Mouse (Mus musculus) forebrain, embryonic 12.5 days (tissue): ENCODE results near the gene Srsf4. TPM values are rescaled to one million over a fixed set of nuclear protein-coding genes. Genes with fewer than 3 reads are reported as not detected.

ENCODE experiments used
- ATAC-seq: fragments of 200-750 bp; cut with Nextera tagmentation; 2 replicates; pipeline ENCODE4 v1.8.0; 2017; ENCODE audit warnings: moderate TSS enrichment; ENCODE audit not compliant: low FRiP score
- H3K27ac ChIP-seq: fragments of 300-500 bp; sonication (generic); 2 replicates; pipeline ENCODE4 v1.5.1; 2016; ENCODE audit warnings: mild to moderate bottlenecking
- H3K27me3 ChIP-seq: fragments of 300-500 bp; sonication (generic); 2 replicates; pipeline ENCODE4 v1.6.1; 2016; ENCODE audit warnings: mild to moderate bottlenecking
- H3K36me3 ChIP-seq: fragments of 300-500 bp; sonication (generic); replicated peaks from 2 replicates; pipeline ENCODE4 v1.6.1; 2016; ENCODE audit warnings: mild to moderate bottlenecking
- H3K4me1 ChIP-seq: fragments of 300-500 bp; sonication (generic); 2 replicates; pipeline ENCODE4 v1.6.1; 2016
- H3K4me2 ChIP-seq: fragments of 300-500 bp; sonication (generic); 2 replicates; pipeline ENCODE4 v1.6.1; 2016; ENCODE audit warnings: mild to moderate bottlenecking, moderate library complexity
- H3K4me3 ChIP-seq: fragments of 300-500 bp; sonication (generic); replicated peaks from 2 replicates; pipeline ENCODE4 v1.5.1; 2016; ENCODE audit warnings: mild to moderate bottlenecking
- H3K9ac ChIP-seq: fragments of 300-500 bp; sonication (generic); 2 replicates; pipeline ENCODE4 v1.6.1; 2016; ENCODE audit warnings: mild to moderate bottlenecking
- H3K9me3 ChIP-seq: fragments of 300-500 bp; sonication (generic); 2 replicates; pipeline ENCODE4 v1.6.1; 2016
- WGBS: fragments of 180-500 bp; shearing (Covaris S2); methylation state at CpG from one replicate; pipeline ENCODE4 v1.1.7; 2016; 5-methylcytosine and 5-hydroxymethylcytosine counted together
- polyA plus RNA-seq: library from polyadenylated mRNA; unstranded; fragments of >200 nt; fragmentation: Nextera tagmentation; extraction: Ambion mirVana; gene quantifications from 2 replicates; pipeline ENCODE4 v1.2.1, GENCODE M21; 2016

The Srsf4 gene
- polyA plus RNA-seq, 1 experiment from 2014 or later: 193 TPM

DNA sequence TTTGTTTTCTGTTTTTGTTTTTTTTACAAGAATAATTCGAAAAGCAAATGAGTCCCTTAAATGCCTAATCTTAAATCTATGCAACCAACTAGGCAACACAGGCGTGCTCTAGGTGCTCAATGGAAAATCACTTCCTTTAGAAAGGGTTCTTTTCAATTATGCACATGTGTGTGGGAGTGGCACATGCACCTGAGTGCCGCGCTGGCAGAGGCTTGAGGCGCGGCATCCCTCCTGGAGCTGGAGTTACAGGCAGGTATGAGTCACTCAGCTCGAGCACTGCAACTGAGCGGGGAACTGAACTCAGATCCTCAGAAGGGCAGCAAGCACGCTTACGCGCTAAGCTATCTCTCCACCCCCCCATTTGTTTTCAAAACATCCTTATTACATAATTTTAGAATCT lies 74.4 kb downstream of the Srsf4 start:
- WGBS: 90% methylated on average over 11 of the region's 11 CpGs
- ATAC-seq: no peak

DNA sequence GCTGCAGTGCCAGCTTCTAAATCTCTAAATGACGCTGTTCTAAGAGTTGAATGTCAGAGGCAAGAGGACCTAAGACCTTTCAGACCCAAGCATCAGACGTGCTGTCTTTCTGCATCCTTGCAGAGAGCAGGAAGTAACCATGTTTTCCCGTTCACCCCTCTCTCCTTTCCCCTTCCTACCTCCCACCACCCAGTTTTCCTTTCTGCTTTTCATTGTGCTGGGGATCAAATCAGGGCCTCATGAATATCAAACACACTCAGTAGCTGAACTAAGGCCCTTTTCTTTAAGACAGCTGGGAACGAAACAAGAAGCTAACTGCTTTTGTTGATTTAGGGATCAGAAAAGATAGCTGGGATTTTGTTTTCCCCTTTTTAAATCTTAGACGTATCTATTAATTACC lies 76.5 kb downstream of the Srsf4 start:
- no peak overlapping the region for H3K9ac ChIP-seq
- H3K4me2 ChIP-seq: no peak overlapping the region
- H3K4me3 ChIP-seq: no peak overlapping the region
- 14% methylated on average over 5 of the region's 5 CpGs for WGBS
- H3K9me3 ChIP-seq: no peaks in the 10 kb centered on the region
- ATAC-seq: no peak
- peaks cover 21% of the 10 kb centered on the region for H3K36me3 ChIP-seq
- H3K27ac ChIP-seq: no peak overlapping the region
- no peaks in the 10 kb centered on the region for H3K27me3 ChIP-seq
- H3K4me1 ChIP-seq: peaks cover 26% of the 10 kb centered on the region

More for the DNA sequence above, 74.4 kb downstream of the Srsf4 start:
- peaks cover 14% of the 10 kb centered on the region for H3K36me3 ChIP-seq
- H3K9me3 ChIP-seq: no peaks in the 10 kb centered on the region
- no peak overlapping the region for H3K4me2 ChIP-seq
- H3K27ac ChIP-seq: no peak overlapping the region
- no peak overlapping the region for H3K4me3 ChIP-seq
- no peaks in the 10 kb centered on the region for H3K27me3 ChIP-seq
- H3K4me1 ChIP-seq: peaks cover 26% of the 10 kb centered on the region
- no peak overlapping the region for H3K9ac ChIP-seq

DNA sequence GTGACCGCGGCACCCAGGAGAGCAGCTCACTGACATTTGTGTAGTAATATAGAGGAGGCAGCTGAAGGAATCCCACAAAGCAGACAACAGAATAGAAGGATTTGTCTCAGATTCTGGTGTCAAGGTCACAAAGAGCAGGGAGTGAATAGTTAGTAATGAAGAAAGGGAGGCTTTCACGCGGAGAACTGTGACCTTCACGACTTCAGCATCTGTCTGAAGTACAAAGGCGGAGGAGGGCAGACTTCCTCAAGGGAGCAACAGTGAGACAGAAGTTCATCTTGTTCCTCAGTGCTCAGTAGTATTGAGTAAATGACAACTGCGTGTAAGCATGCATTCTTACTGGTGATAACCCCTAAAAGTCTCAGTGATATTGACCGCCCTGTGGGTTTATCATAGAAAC lies 77.2 kb downstream of the Srsf4 start:
- ATAC-seq: no peak
- H3K4me3 ChIP-seq: no peak overlapping the region
- no peak overlapping the region for H3K27ac ChIP-seq
- 0 out of 2 replicates have a peak overlapping the region, but pooled peaks have one; percentile 30 for H3K9ac ChIP-seq
- no peaks in the 10 kb centered on the region for H3K9me3 ChIP-seq
- peaks cover 26% of the 10 kb centered on the region for H3K4me1 ChIP-seq
- peaks cover 27% of the 10 kb centered on the region for H3K36me3 ChIP-seq
- H3K27me3 ChIP-seq: no peaks in the 10 kb centered on the region
- no peak overlapping the region for H3K4me2 ChIP-seq
- 49% methylated on average over 8 of the region's 8 CpGs for WGBS

Other genes with a start within 250 kb of the Srsf4 start
- 47.1 and 57.7 TPM in 2 replicates for gene Ptpru, start 35.3 kb upstream of the Srsf4 start, polyA plus RNA-seq
- gene Mecr, start 30.1 kb upstream of the Srsf4 start, polyA plus RNA-seq: 40.4 and 41.7 TPM in 2 replicates
- 0.24 and 0.50 TPM in 2 replicates for gene Tmem200b, start 48.2 kb downstream of the Srsf4 start, polyA plus RNA-seq
- 0.08 TPM in 1 of 2 replicates, not detected in the other for gene Gm10300, start 201.1 kb downstream of the Srsf4 start, polyA plus RNA-seq
- gene Epb41, start 201.7 kb downstream of the Srsf4 start, polyA plus RNA-seq: 136 and 158 TPM in 2 replicates